Mouse (Mus musculus) kidney, postnatal 25 days (tissue): ENCODE data around the gene Cebpa.

Experiments
- DNase-seq, 2 experiments: peaks; one replicate each; pipeline ENCODE4 v3.0.0; 2021; ENCODE audit warnings: mixed read lengths in 2 of 2

Gene Cebpa

DNA sequence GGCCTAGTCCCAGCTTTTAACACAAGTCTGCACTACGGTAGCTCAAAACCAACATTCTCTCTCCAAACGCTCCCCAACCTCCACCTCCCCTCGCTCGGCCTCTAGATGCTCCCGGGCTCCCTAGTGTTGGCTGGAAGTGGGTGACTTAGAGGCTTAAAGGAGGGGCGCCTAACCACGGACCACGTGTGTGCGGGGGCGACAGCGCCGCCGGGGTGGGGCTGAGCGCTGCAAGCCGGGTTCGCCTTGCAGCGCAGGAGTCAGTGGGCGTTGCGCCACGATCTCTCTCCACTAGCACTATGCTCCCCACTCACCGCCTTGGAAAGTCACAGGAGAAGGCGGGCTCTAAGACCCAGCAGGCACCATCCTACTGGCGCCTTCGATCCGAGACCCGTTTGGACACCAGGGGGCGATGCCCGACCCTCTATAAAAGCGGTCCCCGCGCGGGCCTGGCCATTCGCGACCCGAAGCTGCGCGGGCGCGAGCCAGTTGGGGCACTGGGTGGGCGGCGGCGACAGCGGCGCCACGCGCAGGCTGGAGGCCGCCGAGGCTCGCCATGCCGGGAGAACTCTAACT lies at the start of gene Cebpa:
Gene Cebpa, plus strand, starts transcription at position 453 of the 573 bp plus-strand sequence.
- peak; percentile 96 to 97 for DNase-seq

GRCm38 (mm10) chr7:35076645-35077044 lies 42.4 kb upstream of the Cebpa start:
- peak; percentile 25 to 58 for DNase-seq

GRCm38 (mm10) chr7:35080843-35081338 lies 38.2 kb upstream of the Cebpa start:
- peak; percentile 69 to 88 for DNase-seq

DNA sequence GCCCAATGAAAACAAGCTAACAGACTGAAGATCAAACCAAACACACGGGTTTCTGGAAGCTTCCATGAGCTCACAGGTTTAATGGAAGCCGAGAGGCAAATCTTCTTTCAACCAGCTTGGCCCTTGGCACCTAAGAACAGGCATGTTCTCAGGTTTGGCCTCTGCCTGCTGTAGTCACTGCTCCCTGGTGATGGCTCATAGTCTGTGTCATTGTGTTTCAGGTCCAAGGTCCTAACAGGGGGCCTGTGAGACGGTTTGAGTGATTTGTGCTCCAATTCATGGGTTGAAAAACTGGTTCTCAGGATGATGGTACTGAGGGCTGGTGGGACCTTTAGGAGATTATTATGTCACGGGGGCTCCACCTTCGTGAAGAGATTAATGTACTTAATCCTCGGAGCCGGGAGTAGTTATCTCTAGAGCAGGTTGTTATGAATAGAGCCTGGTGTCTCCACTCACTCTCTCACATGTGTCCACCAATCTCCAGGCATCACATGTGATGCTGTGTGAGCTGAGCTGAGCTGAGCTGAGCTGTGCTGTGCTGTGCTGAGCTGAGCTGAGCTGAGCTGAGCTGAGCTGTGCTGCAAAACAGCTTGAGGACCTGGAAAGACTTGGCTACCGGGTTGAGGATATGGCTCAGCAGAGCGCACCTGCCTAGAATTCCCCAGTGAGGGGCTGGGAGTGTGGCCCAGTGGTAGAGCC lies 37.5 kb upstream of the Cebpa start:
- DNase-seq: no peak

- no peak for DNase-seq
Measured at GRCm38 (mm10) chr7:35084565-35085360, 34.3 kb upstream of the Cebpa start.

GRCm38 (mm10) chr7:35086271-35086861 lies 32.7 kb upstream of the Cebpa start:
- peak; percentile 65 to 78 for DNase-seq

GRCm38 (mm10) chr7:35090550-35090949 lies 28.5 kb upstream of the Cebpa start:
- no peak for DNase-seq

DNA sequence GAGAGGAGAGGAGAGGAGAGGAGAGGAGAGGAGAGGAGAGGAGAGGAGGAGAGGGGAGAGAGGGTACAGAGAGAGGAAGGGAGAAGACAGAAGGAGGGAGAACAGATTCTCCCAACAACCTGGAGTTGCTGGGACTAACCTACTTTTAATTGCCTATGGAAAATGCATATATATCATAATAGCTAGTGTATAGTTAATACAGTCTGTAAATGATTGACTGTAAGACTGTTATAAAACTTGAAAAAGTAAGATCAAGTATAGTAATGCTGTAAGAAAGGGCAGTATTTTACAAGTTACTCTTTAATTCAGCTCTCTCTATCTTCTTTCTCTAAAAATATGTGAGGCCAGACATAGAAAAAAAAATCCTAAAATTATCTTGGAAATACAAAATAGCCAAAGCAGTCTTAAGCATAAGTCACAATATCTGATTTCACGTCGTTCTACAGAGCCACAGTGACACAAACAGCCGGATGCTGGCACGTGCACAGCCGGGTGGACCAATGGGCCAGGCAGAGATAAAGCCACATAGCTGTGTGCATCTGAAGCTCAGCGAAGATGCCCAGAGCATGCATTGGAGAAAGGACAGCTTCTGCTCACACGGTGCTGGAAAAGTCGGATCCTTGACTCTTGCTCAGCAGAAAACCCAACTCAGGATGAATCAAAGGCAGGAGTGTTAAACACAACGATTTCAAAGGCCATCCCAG lies 24.0 kb upstream of the Cebpa start:
- DNase-seq: no peak

DNA sequence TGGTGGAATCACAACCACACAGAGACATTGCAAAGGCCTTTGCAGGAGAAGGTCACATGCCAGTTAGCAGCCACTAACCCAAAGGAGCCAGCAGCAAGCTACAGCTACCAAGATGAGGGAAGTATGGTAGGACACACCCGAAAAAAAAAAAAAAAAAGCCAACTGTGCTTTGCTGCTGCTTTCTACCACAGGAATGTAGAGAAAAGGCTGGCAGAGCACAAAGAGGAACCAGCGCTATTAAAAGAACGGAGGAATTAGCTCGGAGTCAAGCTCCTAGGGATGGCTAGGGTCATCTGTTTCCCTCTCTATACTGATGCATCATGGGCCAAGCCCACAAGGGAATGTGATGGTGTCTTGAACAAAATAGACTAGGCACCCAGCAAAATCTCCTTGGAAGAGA lies 20.3 kb upstream of the Cebpa start:
- no peak for DNase-seq

DNA sequence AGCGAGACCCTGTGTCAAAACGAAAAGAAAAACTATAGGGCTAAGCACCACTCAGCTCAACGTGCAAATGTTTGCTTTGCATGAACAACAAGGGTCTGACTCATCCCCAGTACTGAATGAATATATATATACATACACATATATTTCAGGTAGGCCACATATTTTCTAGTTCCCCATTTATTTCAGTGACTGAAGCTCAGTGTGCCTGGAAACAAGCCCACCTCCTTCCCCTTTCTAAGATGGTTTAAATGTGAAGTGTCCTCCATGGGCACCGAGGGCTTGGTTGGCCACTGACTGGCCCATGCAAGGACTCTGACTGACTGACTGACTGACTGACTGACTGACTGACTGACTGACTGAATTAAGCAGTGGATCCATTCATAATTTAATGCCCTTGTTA lies 19.6 kb upstream of the Cebpa start:
- no peak for DNase-seq

GRCm38 (mm10) chr7:35106614-35107013 lies 12.5 kb upstream of the Cebpa start:
- no peak for DNase-seq

GRCm38 (mm10) chr7:35107630-35108029 lies 11.5 kb upstream of the Cebpa start:
- no peak for DNase-seq

GRCm38 (mm10) chr7:35108046-35108445 lies 11.0 kb upstream of the Cebpa start:
- no peak for DNase-seq

- DNase-seq: no peak
Measured at GRCm38 (mm10) chr7:35108663-35109062, 10.4 kb upstream of the Cebpa start.

DNA sequence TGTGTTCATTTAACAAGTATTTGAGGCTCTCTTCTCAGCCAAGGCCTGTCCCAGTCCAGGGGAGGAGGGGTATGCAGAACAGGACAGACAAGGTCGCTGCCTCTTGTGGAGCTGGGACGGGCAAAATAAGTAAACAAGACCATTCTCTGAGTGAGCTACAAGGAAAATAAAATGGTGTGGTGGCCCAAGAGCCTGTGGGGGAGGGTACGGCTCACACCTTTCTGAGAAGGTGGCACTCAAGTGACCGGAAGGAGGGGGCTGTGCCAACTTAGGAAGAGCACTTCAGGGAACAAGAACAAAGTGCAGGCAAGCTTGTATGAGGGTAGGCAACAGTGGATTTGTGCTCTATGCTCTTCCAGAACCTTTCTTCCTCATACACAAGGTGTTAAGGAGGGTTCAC lies 6.0 kb upstream of the Cebpa start:
- DNase-seq: no peak

- DNase-seq: no peak
Measured at GRCm38 (mm10) chr7:35113721-35114120, 5.4 kb upstream of the Cebpa start.

DNA sequence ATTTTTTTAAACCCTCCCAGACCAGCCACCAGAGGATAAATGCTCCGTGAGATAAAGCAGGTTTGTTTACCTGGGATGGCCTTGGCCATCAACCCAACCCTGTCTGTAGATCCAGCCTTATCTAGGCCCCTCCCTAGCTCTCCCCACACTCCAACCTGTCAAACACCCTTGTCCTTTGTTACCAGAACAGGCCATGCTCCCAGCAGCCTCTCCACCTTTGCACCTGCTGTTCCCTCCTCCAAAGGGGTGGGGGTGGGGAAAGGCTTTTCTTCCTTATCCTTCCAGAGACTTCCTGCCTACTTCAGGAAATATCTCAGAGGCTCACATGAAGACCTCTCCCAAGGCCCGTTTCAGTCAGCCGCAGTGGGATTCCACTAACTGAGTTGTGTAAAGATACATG lies 2.6 kb upstream of the Cebpa start:
- no peak for DNase-seq

DNA sequence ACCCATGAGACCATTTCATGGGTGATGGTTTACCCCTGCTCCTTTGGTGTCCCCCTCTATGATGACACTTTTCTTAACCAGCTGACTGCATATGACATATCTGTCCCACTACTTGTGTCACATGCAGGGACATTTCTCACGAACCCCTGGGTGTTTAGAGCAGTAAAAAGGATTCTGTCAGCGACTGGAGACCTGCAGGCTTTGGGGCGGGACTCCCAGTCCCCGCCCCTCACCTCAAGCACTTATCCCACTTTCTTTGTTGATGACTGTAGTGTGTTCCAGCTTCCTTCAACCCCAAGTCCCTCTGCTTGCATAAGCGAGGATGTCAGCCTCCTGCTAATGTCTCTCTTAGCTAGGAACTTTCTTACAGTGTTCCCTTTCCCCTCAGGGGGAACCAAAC lies 2.0 kb upstream of the Cebpa start:
- no peak for DNase-seq

DNA sequence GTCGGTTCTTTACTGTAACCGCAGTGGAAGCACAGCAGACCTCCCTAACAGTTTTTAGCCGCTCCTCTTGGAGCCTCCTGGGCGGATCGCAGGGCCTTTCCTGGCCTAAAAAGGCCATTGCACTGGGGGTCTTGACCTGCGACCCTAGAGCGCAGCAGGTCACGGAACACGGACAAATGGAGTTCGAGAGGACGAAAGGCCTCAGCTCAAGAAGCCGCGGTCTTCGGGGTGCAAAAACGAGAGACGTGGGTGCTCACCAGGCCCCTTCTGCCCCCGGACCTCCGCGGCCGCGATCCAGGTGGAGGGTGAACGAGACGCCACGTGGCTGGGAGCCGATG lies 1.4 kb upstream of the Cebpa start:
- no peak for DNase-seq

DNA sequence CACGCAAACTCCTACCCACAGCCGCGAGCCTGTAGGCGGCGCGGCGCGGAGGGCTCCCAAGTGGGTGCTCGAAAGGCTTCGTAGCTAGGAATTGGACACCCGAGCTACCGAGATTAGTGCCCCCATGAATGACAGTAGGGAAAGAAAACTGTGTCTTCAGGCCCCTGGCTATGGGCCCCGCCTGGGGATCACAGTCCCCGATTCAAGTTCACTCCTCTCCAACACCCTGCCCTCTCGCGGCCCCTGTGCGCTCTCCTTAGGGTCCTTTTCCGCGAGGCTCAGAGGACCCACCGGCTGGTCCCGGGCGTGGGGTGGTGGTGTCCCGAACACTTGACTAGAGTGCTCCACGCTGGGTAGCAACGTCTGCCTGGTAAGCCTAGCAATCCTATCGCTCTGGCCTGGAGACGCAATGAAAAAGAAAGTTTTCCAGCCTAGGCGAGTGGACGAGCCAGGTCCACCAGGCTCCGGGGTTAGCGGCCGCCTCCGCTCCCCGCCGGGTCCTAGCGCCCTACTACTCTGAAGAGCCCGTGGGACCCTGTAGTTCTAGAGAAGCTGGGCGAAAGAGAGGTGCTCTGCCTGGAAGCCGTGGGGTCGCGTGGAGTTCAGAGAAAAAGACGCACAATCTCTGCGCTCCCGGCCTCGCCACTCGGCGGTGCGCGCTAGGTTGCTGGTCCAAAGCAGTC lies 853 bp upstream of the Cebpa start:
- DNase-seq: peak; percentile 84 to 93

GRCm38 (mm10) chr7:35119506-35120145 lies 533 bp downstream of the Cebpa start:
- peak; percentile 56 to 74 for DNase-seq
